Mouse (Mus musculus) granulocyte monocyte progenitor cell, adult 5-6 weeks (primary cell): Measurements from ENCODE around the gene Oit1. TPM values are rescaled to one million over a fixed set of nuclear protein-coding genes. Genes with fewer than 3 reads are reported as not detected.
A peak's percentile ranks its signal among the peaks of the same experiment; 100 is the strongest.

Experiments
- ATAC-seq: replicated peaks from 2 replicates; pipeline ENCODE4 v1.8.0; 2016; ENCODE audit warnings: mild to moderate bottlenecking, moderate TSS enrichment, inconsistent platforms; ENCODE audit not compliant: poor library complexity, severe bottlenecking
- total RNA-seq, 2 experiments: library from RNA; stranded (forward) in 1 of 2; stranded (reverse) in 1 of 2; fragments of 200-712, 200-1000 nt in 1 of 2; fragments of >200 nt in 1 of 2; fragmentation: Nextera tagmentation in 1 of 2; gene quantifications; 2 replicates each; pipeline ENCODE4 v1.2.3; 2014 to 2017

Gene Oit1
- total RNA-seq, 2 experiments from 2014 or later, result not detected

DNA sequence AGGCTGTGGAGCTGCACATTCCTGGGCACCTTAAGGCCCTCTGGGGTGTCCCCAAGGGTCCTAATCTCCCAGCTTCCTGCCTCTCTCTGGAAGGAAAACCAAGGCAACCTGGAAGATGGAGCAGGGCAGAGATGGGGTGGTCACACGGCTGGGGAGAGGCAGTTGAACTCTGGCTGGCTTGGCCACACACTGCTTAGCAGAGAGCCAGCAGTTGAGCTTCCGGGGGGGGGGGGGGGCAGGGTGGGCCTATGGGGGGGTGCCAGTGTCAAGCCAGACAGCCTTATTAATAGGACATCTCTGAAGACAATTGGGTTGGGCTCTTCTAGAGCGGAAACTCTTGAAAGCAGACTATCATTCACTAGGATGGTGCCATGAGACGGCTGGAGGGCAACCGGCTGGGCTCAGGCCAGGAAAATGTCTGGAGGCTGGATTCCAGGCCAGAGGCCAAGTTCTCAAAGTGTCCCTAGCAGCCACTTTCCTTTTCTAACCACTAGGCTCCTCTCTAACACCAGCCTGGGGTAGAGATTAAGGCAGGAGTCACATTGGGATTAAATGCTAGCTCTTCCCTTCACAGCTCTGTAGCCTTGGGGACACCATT, 35.9 kb downstream of the Oit1 start:
- no peak for ATAC-seq

DNA sequence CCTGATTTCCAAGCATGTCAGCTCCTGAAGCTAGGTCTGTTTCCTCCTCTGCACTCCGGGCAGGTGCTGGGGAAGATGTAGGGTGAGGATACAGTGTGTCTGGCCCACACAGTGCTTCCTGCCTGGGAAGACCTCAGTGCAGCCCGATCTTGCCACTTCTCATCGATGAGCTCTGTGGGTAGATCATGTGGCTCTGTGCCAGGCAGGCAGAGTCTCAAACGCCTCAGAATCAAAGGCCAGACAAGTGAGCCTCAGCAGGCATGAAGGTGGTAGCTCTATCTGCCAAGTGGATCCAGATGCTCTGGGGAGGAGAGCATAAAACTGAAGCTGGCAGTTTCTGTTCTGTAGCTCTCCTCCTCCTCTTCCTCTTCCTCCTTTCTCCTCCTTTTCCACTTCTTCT, 38.3 kb downstream of the Oit1 start:
- no peak for ATAC-seq

DNA sequence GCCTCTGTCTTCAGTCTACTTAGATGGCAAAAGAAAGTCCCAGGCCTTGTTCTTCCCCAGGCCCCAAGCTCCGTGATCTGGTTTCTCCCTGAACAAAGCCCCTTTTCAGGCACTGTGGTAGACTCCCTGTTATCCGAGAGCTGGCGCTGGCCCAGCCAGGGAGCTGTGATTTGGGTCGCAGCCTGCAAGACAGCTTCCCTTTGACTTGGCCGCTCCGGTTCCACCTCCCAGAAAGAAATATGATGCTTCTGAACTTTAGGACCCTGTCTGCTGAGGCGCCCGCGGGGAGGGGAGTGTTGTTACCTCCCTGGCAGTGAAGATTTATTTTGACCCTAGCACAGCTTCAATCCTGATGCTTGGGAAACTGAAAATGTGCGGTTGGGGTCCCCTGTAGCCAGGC, 42.6 kb downstream of the Oit1 start:
- no peak for ATAC-seq

- no peak for ATAC-seq
Observed at GRCm38 (mm10) chr14:8334511-8334910, 44.0 kb downstream of the Oit1 start.

DNA sequence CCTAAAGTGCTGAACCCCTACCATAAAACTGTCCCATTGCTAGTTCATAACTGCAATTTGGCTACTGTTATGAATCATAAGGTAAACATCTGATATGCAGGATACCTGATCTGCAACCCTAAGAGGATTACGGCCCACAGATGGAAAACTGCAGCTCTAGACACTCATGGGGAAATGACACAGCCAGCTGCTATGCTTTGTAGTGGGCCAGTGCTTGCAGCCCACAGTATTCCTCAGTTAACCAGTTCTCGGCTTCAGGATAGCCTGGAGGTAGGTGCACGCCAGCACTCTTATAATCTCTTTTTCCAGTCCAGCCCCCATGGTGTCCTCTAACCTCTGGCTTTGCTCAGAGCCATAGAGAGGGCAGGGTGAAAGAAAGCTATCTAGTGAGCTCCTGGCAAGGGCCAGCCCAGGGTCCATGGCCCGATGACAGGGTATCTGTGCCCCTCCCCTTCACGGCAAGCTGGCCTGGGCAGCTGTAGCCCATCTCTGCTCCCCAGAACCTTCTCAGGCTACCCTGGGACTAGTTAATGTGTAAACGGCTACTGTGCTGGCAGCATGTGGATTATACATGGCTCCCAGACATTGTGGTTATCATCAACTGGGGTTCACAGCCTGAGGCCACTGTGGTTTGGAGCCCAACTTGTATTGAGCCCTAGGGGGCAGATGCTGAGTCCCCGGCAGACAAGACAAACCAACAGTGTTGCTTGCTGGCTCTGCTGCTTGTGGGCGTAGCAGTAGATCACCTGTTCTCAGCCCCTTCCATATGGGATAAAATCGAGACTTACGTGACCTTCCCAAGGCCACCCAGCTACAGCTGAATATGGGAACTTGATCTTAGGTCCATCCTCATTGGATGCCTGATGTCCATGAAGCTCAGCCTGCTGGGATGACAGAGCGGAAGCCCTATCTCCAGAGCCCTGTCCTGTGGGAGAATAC, 46.0 kb downstream of the Oit1 start:
- no peak for ATAC-seq

- no peak for ATAC-seq
Observed at GRCm38 (mm10) chr14:8331307-8331905, 47.1 kb downstream of the Oit1 start.

- ATAC-seq, result no peak
Observed at GRCm38 (mm10) chr14:8330390-8330789, 48.2 kb downstream of the Oit1 start.

GRCm38 (mm10) chr14:8329552-8329951, 49.0 kb downstream of the Oit1 start:
- no peak for ATAC-seq

DNA sequence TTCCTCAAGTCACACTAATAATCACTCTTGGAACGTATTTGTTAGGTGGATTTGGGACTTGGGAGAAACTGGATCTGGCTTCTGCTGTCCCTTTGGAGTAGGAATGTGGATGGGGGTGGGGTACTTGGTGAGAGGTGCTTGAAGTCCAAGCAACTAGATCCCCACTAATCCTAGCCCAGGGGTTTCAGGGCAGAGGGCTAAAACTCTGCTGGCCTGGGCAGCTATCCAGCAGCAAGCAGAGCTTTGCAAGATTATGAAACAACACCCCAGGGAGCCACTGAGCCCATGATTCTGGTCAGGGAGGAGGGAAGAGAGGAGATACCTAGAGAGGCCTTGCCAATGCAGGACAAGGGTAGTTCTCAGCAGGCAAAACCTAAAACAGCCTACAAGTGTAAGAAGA, 51.2 kb downstream of the Oit1 start:
- ATAC-seq, result no peak

- ATAC-seq, result no peak
Observed at GRCm38 (mm10) chr14:8326961-8327360, 51.6 kb downstream of the Oit1 start.

- no peak for ATAC-seq
Observed at GRCm38 (mm10) chr14:8325746-8326145, 52.8 kb downstream of the Oit1 start.

DNA sequence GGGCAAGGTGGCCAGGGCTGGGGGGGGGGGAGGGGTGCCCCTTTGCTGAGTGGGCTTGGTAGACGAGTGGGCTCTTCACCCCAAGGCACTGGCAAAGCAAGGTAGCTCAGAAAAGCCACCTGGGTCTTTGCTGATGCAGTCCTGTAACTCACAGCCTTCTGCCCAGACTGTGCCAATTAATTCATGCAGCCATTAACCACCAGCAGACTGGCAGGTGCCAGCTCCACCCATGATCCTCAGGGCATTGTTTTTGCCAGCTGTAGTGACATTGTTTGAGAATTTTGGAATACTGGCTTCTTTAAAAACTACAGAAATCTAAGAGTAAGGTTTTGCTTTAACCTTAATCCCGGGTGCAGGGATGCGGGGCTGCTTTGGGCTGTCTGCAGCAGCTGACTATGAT, 58.0 kb downstream of the Oit1 start:
- ATAC-seq, result no peak

- ATAC-seq, result peak; percentile 36; the same call in 1 of the 2 replicates
Observed at GRCm38 (mm10) chr14:8317194-8318097, 61.1 kb downstream of the Oit1 start, which contains the start of gene Fam107a. Gene Fam107a (minus strand): TSS chr14:8318023.

- 0 out of 2 replicates have a peak, but pooled peaks have one; percentile 18 for ATAC-seq
Observed at GRCm38 (mm10) chr14:8316366-8317193, 62.0 kb downstream of the Oit1 start.

DNA sequence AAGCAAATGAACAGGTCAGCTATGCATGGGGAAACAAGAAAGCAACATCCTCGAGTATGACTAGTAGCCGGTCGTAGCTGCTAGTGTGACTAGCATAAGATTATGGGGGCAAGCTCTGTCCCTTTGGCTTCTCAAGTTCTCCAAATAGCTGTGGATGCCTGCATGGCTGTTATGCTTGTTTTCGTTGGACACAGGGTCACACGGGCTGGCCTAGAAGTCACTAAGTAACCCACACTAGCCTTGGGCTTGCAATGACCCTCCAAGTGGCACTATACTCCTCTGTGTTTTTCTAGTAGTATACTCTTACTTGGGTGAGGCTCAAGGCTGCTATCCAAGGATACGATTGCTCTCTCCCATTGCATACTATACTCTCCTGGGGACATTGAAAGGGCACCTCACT, 63.4 kb downstream of the Oit1 start:
- ATAC-seq, result no peak

GRCm38 (mm10) chr14:8314536-8314935, 64.0 kb downstream of the Oit1 start:
- ATAC-seq, result peak; percentile 40; the same call in 1 of the 2 replicates

DNA sequence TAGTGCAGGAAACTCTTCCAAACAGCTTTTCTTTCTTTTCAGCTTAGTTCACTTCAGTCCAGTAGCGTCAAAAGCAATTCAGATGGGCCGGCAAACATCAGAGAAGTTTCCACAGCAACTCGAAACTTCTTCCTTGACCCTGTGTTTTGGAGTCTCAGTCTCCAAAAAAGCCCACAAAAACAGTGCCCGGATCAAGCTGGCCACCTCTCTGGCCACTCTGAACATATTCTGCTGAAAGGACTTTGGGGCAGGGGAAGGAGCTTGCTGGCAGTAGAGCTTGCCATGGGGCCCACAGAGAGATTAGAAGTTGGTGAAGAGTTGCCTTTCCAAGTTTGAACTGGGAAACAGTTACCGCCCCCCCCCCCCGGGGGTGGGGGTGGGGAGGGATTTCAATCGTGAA, 64.7 kb downstream of the Oit1 start:
- ATAC-seq, result no peak

GRCm38 (mm10) chr14:8309621-8310141, 68.9 kb downstream of the Oit1 start:
- ATAC-seq, result no peak

GRCm38 (mm10) chr14:8308650-8309049, 69.9 kb downstream of the Oit1 start:
- no peak for ATAC-seq
